Mouse (Mus musculus) bone marrow, adult 2 months (tissue): ENCODE measurements around the gene Dvl3. TPM values are rescaled to one million over a fixed set of nuclear protein-coding genes. Genes with fewer than 3 reads are reported as not detected.

Experiments
- H3K27ac ChIP-seq: fragments of 200-500 bp; 2 replicates; pipeline ENCODE4 v1.5.1; 2012; ENCODE audit warnings: low read depth, mild to moderate bottlenecking, control low read depth, inconsistent platforms, low read length; ENCODE audit not compliant: control insufficient read depth, poor library complexity, insufficient read depth
- H3K4me1 ChIP-seq: fragments of 200-500 bp; 2 replicates; pipeline ENCODE4 v1.6.1; 2011; ENCODE audit warnings: low read length; ENCODE audit not compliant: control insufficient read depth, insufficient read depth
- H3K4me3 ChIP-seq: fragments of 200-500 bp; replicated peaks from 2 replicates; pipeline ENCODE3; 2011; ENCODE audit warnings: mild to moderate bottlenecking, low read depth, low read length, control low read depth; ENCODE audit not compliant: control insufficient read depth
- CTCF ChIP-seq: fragments of 200-500 bp; IDR thresholded peaks from 2 replicates; pipeline ENCODE4 v1.5.1; 2011; ENCODE audit warnings: low read length, control low read depth; ENCODE audit not compliant: control insufficient read depth, insufficient read depth
- POLR2A ChIP-seq: fragments of 200-500 bp; IDR thresholded peaks from 2 replicates; pipeline ENCODE4 v1.6.1; 2011; ENCODE audit warnings: low read depth, mild to moderate bottlenecking, control low read depth, low read length, borderline replicate concordance; ENCODE audit not compliant: control insufficient read depth
- WGBS: fragments of 180-500 bp; shearing (Covaris S2); methylation state at CpG from one replicate; pipeline ENCODE4 v1.1.7; 2018; 5-methylcytosine and 5-hydroxymethylcytosine counted together
- polyA plus RNA-seq: library from polyadenylated mRNA; stranded (reverse); fragments of >200 nt; gene quantifications from 2 replicates; pipeline ENCODE4 v1.2.4, GENCODE M21; 2011; ENCODE audit warnings: low replicate concordance; ENCODE audit not compliant: missing spikeins, insufficient read depth, insufficient read length

Gene Dvl3
- polyA plus RNA-seq, 1 experiment: 19.5 TPM

DNA sequence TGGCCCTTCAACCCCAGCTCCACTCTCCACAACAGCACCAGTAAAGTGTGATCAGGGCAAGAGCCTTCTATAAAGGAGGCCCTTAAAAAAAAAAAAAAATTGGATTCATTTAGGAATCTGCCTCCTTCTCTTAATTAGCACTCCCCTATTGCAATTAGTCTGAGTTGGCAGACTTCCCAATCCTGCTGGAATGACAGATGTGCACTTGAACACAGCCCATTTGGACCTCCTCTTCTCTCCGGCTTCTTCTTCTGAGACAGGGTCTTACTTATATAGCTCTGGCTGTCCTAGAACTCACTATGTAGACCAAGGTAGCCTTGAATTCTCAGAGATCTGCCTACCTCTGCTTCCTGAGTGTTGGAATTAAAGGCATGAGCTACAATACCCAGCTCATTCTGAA lies 12.6 kb downstream of the Dvl3 start:
- H3K27ac ChIP-seq: no peak overlapping the region
- H3K4me1 ChIP-seq: no peaks in the 10 kb centered on the region
- H3K4me3 ChIP-seq: no peak overlapping the region
- WGBS: 75% methylated on average over 1 of the region's 1 CpGs
- TF ChIP-seq CTCF (no peak), POLR2A (no peak)

DNA sequence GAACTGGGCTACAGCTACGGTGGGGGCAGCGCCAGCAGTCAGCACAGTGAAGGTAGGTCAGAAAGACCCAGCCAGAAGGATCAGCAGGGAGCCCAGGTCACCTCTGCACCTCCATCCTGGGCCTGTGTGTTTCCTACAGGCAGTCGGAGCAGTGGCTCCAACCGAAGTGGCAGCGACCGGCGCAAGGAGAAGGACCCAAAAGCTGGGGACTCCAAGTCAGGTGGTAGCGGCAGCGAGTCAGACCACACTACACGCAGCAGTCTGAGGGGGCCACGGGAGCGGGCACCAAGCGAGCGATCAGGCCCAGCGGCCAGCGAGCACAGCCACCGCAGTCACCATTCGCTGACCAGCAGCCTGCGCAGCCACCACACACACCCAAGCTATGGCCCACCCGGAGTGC lies 14.2 kb downstream of the Dvl3 start:
- Histone ChIP-seq H3K4me1 (no peaks in the 10 kb centered on the region), H3K27ac (no peak overlapping the region), H3K4me3 (no peak overlapping the region)
- WGBS: 95% methylated on average over 20 of the region's 20 CpGs
- TF ChIP-seq POLR2A (no peak), CTCF (no peak)

DNA sequence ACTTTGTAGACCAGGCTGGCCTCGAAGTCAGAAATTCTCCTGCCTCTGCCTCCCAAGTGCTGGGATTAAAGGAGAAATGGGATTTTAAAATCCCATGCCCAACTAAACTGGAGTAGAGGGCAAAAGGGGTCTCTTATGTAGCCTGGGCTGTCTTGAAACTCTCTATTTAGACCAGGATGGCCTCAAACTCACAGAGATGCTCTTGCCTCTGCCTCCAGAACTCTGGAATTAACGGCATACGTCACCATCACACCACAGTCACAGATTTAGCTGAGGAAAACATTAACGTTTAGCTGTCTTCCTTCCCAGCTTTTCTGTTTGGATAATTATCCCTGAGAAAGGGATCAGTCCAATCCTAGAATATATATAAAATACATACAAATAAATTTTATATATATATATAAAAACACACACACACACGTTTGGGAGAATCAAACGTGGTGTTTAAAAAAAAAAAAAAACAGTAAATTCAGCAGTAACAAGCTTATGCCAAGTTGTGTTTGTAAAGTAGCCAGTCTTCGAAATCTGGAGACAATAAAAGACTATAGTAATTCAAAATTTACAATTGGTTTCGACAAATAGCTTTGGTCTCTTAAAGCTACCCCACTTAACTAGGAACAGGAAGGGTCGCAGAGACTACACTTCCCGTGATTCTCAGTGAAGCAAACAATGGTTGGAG lies 18.0 kb downstream of the Dvl3 start:
- TF ChIP-seq CTCF (no peak), POLR2A (no peak)
- 30% methylated on average over 10 of the region's 10 CpGs for WGBS
- Histone ChIP-seq H3K4me3 (no peak overlapping the region), H3K4me1 (peaks cover 6% of the 10 kb centered on the region; the same call in 1 of the 2 replicates), H3K27ac (no peak overlapping the region)

DNA sequence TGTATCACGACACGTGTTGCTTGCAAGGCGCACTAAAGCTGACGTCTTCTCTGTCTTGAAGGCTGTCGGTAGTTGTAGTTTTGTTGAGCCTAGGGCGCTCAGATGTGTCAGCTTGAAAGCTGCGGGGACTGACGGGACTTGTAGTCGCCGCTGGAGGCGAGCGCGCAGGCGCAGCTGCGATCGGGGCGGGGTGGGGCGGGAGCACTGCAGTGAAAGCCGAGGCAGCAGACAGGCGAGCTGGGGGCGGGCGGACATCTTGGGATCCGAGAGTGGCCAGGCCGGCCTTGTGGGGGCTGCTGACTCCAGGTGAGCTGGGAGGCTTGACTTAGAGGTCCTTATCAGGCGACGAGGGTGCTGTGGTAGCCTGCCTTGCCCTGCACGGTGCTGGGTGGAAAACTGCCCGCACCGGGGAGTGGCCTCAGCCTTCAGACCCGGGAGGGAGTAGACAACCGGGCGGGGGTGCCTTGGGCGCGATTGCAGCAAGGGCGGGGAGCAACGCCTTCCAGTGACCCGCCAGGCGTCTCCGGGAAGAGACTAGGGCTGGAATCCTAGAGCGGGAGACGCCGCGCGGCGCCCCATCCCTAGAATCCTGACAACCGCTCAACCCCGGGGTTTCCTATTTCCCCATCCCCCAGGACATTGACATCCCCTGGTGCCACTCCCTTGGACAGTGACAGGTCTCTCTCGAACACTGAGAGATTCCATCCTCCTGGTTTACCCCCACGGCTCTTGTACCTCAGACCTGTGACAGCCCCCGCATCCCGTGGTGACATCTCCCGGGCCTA lies 18.7 kb downstream of the Dvl3 start, which contains the start of gene Ap2m1:
Ap2m1 (plus strand) TSS at position 183 of the 785 bp plus-strand sequence.
- under 1% methylated on average over 52 of the region's 52 CpGs for WGBS
- Histone ChIP-seq H3K27ac (peak within 1 kb of the TSS; percentile 94), H3K4me3 (peak within 1 kb of the TSS; percentile 98), H3K4me1 (peaks cover 6% of the 10 kb centered on the region; the same call in 1 of the 2 replicates)
- TF ChIP-seq POLR2A: peak; percentile 83
- TF ChIP-seq CTCF: no peak

DNA sequence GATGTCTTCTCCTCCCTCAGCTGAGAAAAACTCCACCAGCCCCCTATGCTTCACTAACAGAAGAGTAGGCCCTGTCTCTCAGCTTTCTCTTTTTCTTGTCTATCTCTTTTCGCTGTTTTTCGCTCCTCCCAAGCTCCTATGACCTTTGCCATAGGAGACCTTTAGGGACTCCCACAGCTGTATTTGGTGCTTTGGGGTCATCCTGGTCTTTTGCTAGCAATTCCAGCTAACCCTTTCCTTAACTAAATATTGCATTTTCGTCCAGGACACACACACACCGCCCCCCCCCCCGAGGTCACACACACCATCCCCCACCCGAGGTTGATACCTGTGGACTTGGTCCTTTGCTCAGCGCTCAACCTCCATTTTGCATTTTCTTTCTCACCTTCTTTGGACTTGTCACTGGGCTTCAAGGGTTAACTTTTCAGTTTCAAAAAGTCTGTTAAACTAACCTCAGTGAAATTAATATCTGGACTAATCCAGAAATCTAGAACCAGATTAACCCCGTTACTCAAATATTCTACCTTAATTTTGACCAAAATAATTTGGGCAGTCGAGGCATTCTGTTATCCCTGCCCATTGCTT lies 19.4 kb downstream of the Dvl3 start:
- Histone ChIP-seq H3K4me1 (peaks cover 6% of the 10 kb centered on the region; the same call in 1 of the 2 replicates), H3K27ac (peak overlapping the region; percentile 94), H3K4me3 (peak overlapping the region; percentile 98)
- WGBS: 37% methylated on average over 9 of the region's 9 CpGs
- TF ChIP-seq CTCF (no peak), POLR2A (no peak)

DNA sequence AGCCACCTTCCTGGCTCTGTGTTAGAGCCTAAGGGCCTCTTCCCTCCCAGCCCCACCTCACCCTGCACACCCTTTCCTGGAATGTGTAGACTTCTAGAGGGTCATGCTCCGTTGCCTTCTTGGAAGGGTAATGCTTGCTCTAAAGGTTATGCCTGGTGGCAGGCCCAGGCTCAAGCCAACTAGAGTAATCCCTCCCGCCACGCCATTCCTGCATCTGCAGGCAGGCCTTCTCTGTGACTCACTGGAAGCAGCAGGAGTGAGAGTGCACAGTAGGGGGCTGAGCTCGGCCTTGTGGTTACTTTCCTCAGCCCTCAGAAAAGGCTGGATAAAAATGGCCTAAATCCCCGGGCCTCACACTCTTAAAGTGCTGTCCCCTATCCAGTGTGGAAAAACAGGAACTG lies 20.3 kb downstream of the Dvl3 start:
- peak overlapping the region; percentile 41 for H3K4me3 ChIP-seq
- no peak overlapping the region for H3K27ac ChIP-seq
- H3K4me1 ChIP-seq: peaks cover 6% of the 10 kb centered on the region; the same call in 1 of the 2 replicates

DNA sequence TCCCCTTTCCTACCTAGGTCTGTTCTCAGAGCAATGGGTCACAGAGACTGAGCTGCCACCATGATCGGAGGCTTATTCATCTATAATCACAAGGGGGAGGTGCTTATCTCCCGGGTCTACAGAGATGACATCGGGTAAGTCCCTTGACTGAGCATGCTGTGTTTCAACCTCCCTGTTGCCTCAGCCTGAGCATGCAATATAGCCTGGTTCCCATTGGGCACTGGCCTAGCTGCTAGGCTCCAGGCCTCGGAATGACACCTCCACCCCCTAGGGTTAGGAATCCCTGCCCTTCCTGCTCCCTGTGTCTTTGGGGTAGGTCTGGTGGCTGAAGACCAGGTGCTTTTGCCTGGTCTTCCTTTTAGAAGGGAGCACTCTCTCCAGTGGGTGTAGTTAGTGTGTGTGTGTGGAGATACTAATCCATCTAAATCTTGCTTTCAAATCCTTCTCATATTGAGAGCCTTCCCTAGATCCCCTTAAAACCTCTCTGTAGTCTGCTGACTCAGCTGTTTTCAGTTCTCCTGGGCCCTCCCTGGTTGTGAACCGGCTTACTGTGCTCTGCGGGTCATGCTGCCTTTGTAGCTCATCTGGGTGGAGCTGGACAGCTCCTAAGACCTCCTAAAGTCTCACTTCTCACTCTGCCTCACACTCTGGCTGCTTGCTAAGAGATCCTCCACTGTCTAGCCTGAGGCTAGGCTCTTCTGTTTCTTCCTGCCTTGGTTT lies 21.0 kb downstream of the Dvl3 start:
- no peak overlapping the region for H3K4me3 ChIP-seq
- H3K4me1 ChIP-seq: peaks cover 6% of the 10 kb centered on the region; the same call in 1 of the 2 replicates
- WGBS: 54% methylated on average over 6 of the region's 6 CpGs
- H3K27ac ChIP-seq: no peak overlapping the region
- TF ChIP-seq POLR2A (no peak), CTCF (no peak)

More for the DNA sequence above, 20.3 kb downstream of the Dvl3 start:
- TF ChIP-seq CTCF (no peak), POLR2A (no peak)
- WGBS: 43% methylated on average over 5 of the region's 5 CpGs

DNA sequence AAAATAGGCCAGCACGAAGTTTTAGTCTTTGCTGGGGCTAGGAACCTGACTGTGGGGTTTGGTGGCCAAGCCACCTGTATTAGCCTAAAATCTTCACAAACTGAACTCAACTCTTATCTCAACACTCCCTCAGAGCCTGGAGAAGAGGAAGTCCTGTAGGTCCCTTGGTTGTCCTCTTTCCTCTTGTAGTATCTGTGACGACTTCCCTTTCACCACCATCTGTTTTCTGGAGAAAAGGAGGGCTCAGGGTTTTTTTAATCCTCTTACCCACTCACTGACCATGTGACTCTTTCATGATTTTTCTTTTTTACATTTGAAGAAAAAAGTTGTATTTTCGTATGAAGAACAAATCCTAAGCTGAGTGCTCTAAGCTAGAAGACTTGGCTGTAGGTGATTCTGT lies 22.9 kb downstream of the Dvl3 start:
- Histone ChIP-seq H3K4me1 (peaks cover 6% of the 10 kb centered on the region; the same call in 1 of the 2 replicates), H3K4me3 (no peak overlapping the region), H3K27ac (no peak overlapping the region)
- TF ChIP-seq CTCF (no peak), POLR2A (no peak)
- WGBS: 35% methylated on average over 3 of the region's 3 CpGs
